Mouse (Mus musculus): ENCODE measurements at regions not wholly inside any gene's neighbourhood (a gene's known extent, or its start where the extent isn't known, plus 50 kb on each side); places are given as distances from the start of the nearest gene placed in this dataset.

GRCm38 (mm10) chr8:116289237-116289636, 215.5 kb upstream of the Dynlrb2 start:
- no peak for DNase-seq

GRCm38 (mm10) chr8:116283990-116284389, 220.8 kb upstream of the Dynlrb2 start:
- DNase-seq = no peak

- no peak for DNase-seq
Measured at GRCm38 (mm10) chr8:116282341-116282740, 222.4 kb upstream of the Dynlrb2 start.

GRCm38 (mm10) chr8:116275014-116275413, 229.8 kb upstream of the Dynlrb2 start:
- no peak for DNase-seq

GRCm38 (mm10) chr8:116271238-116271637, 233.5 kb upstream of the Dynlrb2 start:
- no peak for DNase-seq

GRCm38 (mm10) chr8:116269393-116269792, 235.4 kb upstream of the Dynlrb2 start:
- no peak for DNase-seq

GRCm38 (mm10) chr8:116268685-116269084, 236.1 kb upstream of the Dynlrb2 start:
- no peak for DNase-seq

GRCm38 (mm10) chr8:116268161-116268560, 236.6 kb upstream of the Dynlrb2 start:
- peak; percentile 49 for DNase-seq

GRCm38 (mm10) chr8:116267021-116267420, 237.8 kb upstream of the Dynlrb2 start:
- no peak for DNase-seq

- DNase-seq = no peak
Measured at GRCm38 (mm10) chr8:116265591-116265990, 239.2 kb upstream of the Dynlrb2 start.

GRCm38 (mm10) chr8:116264078-116264477, 240.7 kb upstream of the Dynlrb2 start:
- no peak for DNase-seq

- no peak for DNase-seq
Measured at GRCm38 (mm10) chr8:116261286-116261685, 243.5 kb upstream of the Dynlrb2 start.

- no peak for DNase-seq
Measured at GRCm38 (mm10) chr8:116255398-116255797, 249.4 kb upstream of the Dynlrb2 start.

GRCm38 (mm10) chr8:116252455-116253216, 252.1 kb upstream of the Dynlrb2 start:
- DNase-seq = no peak

GRCm38 (mm10) chr8:116248398-116248797, 256.4 kb upstream of the Dynlrb2 start:
- no peak for DNase-seq

- no peak for DNase-seq
Measured at GRCm38 (mm10) chr8:116243493-116243892, 261.3 kb upstream of the Dynlrb2 start.

GRCm38 (mm10) chr8:116242972-116243371, 261.8 kb upstream of the Dynlrb2 start:
- DNase-seq = no peak

GRCm38 (mm10) chr8:116241987-116242242, 262.9 kb upstream of the Dynlrb2 start:
- no peak for DNase-seq

GRCm38 (mm10) chr8:116241146-116241986, 263.4 kb upstream of the Dynlrb2 start:
- no peak for DNase-seq

GRCm38 (mm10) chr8:116238670-116239069, 266.1 kb upstream of the Dynlrb2 start:
- no peak for DNase-seq

- no peak for DNase-seq
Measured at GRCm38 (mm10) chr8:116237561-116238100, 267.1 kb upstream of the Dynlrb2 start.

GRCm38 (mm10) chr8:116229654-116230136, 275.1 kb upstream of the Dynlrb2 start:
- DNase-seq = no peak

- DNase-seq = no peak
Measured at GRCm38 (mm10) chr8:116227003-116227402, 277.8 kb upstream of the Dynlrb2 start.

GRCm38 (mm10) chr8:116223235-116223634, 281.5 kb upstream of the Dynlrb2 start:
- no peak for DNase-seq
